Mouse (Mus musculus) lung, postnatal 25 days (tissue): ENCODE results near the gene Stac2.

ENCODE experiments used
- DNase-seq: peaks from one replicate; pipeline ENCODE4 v3.0.0; 2022; ENCODE audit warnings: low spot score

The Stac2 gene

DNA sequence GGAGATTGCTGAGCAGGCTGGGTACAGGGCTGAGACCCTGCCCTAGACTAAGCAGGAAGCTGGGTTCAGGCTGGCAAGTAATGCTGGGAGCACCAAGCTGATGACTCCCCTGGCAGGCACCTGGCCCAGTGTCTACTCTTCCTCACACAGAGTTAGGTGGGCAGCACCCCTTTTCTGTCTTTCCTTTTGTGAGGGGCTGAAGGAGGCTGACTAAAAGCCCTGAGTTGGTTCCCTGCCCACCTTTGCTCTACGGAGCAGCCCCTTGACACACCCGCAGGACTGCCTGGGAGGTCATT lies 2.8 kb downstream of the Stac2 start:
- no peak for DNase-seq

DNA sequence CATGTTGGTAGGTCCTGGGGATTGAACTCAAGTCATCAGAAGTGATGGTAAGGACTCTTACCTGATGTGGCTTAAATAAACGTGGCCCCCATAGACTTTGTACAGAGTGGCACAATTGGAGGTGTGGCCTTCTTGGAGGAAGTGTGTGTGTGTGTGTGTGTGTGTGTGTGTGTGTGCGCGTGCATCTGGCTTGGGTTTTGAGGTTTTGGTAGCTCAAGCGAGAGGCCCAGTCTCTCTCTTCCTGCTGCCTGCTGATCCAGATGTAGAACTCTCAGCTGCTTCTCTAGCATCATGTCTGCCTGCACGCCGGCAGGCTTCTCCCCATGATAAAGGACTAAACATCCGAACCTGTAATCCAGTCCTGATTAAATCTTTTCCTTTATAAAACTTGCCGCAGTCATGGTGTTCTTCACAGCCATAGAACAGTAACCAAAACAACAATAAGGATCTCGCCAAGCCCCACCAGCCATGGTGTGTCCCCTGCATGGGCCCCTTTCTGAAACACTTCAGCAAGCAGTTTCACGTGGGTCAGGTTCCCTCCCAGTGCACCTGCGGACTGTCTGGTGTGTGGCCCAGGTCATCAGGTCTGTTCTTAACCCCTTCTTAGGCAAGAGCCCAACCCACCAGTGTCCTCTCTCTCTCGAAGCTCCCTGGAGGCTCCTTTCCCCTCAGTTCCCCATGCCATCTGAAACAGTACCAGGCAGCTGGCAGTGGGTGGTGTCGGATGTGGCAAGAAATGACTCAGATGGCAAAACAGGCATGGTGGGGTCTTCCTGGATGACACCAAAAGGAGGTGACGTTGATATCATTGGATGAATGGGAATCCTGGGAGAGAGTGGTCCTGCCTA lies 3.4 kb downstream of the Stac2 start:
- no peak for DNase-seq

DNA sequence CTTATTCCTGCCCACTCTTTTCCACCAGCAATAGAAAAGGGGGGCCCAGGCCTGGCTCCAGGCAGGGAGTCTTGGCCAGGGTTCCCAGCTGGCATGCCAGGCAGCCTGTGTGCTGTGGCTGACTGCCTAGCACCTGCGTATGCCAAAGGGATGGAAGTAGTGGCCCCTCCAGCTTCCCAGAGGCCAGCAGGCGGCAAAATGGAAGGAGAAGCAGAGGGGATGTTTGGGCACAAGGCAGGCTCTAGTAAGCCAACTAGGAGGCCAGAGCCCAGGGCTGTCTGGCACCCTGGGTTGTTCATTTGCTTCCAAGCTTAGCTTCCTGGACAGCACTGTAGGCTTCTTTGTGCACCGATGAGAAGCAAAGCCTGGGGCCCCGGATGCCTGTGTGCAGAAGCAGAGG lies 5.5 kb downstream of the Stac2 start:
- no peak for DNase-seq

DNA sequence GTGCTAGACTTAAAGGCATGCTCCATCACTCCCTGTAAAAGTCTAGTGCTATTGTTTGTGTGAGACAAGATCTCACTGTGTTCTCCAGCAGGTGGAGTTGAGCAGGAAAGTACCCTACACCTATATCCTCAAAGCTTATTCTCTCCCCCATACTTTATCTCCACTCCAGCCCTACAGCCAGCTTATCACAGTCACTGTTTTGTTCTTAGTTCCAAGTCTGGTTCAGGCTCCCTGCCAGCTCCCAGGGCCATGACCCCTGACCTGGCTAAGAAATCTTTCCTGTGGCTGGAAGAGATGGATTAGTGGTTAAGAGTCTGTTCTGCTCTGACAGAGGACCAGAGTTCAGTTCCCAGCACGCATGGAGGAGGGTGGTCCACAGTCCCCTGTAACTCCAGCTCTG lies 6.8 kb downstream of the Stac2 start:
- no peak for DNase-seq

DNA sequence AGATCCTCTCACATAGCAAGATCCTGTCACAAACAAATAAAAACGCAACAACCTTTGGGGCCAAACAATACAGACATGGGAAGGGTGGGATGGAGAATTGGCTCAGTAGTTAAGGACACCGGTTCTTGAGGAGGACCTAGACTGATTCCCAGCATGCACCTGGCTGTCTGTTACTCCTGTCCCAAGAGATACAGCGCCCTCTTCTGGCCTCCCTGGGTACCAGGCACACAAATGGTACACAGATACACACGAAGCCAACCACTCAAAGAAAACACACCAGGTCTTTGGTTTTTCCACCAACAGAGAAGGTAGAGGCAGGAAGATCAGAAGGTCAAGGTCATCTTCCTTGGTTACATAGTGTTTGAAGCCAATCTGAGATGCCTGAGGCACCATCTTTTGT lies 7.7 kb downstream of the Stac2 start:
- no peak for DNase-seq

DNA sequence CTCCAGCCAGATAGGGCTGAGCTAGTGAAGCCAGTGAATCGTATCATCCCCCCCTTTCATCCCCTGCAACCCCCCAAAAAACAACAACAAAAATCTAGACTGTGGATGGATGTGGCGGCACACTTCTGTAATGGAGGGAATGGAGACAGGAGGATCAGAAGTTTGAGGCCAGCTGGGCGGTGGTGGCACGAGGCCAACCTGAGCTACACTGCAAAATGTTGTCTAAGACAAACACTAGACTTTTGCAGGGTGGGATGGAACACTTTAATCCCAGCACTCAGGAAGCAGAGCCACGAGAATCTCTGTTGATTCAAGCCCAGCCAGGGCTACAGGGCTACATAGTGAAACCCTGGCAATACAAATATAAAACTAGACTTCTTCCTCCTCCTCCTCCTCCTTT lies 9.2 kb downstream of the Stac2 start:
- no peak for DNase-seq

DNA sequence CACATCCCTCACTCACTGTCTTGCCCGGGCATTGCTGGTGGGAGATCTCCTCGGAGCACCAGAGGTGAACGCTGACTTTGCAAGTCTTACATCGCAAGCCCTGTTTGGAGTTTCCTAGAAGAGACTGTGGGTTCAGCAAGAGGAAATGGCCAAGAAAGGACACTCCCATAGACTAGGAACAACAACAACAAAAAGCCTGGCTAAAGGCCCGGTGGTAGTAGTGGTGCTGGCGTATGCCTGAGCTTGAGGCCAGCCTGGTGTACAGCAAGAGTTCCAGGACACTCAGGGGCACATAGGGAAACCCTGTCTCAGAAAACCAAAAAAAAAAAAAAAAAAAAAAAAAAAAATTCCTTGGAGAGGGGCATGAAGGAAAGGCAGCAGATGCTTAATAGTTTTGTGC lies 10.5 kb downstream of the Stac2 start:
- no peak for DNase-seq

DNA sequence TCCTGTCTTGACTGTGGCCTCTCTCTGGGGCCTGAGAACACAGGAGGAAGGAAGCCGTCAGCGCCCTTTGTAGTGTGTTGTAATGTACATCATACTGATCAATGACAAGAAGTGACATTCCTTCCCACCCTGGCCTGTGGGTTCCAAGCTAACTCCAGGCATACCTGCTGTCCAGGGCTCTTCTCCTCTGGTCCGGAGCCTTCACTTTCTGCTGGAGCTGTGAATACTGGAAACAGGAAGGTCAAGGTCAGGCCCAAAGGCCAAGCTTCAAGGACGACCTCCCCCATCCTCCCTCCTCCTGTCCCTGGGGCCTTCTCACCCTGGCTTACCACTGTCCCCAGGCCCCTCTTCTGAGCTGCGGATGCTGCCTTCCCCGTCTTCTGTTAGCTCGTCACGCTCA lies 12.3 kb downstream of the Stac2 start:
- DNase-seq = no peak

DNA sequence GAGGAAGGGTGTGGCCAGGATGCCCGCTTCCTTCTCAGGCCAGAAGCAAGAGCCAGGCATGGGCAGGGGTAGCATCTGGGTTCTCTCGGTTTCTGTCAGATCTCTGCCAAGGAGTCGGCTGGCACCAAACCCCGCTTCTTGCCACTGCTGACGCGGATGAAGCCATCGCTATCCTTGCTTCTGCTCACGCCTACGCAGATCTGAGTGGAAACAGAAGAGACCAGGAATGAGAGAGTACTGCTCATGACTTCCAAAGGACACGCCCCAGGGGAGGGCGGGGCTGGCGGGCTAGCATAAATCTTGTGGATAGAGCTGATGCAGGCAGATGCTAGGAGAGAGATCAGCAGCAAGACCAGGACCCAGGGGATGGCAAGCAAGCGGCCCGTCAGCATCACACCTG lies 15.4 kb downstream of the Stac2 start:
- DNase-seq = no peak

DNA sequence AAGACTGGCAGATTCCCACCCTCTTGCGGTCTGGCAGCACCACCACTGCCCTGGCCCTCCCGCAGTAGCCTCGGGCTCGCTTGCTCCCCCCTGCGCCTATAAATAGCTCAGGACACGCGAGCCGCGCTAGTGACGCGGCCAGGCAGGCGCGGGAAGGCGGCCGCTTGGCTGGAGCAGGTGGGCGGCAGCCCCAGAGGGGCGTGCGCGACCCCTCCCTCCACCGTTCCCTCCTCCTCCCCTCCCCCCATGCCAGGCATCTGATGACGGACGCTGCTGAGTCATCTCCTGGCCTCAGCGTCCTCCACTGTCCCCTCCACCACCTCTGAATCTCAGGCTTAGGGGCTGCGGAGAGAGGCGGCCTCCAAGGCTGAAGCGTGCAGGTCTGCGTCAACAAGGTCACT lies 17.3 kb downstream of the Stac2 start:
- DNase-seq = no peak

DNA sequence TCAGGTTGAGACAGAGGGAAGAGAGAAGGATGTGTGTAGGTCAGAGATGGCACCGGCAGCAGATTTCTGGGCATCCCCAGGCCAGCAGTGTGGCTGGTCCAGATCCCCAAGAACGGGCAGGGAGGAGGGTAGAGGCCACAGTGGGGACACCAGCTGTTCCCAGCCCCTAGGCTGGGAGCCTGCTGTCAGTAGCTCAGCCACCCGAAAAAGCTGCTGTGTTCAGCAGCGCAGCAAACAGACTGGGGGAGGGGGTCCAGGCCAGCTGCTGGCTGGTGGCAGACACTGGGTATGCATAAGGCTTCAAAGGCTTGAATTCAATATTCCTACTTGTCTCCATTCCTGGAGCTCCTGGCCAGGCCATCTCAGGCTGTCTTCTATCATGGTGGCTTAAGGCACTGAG lies 18.4 kb downstream of the Stac2 start:
- no peak for DNase-seq

DNA sequence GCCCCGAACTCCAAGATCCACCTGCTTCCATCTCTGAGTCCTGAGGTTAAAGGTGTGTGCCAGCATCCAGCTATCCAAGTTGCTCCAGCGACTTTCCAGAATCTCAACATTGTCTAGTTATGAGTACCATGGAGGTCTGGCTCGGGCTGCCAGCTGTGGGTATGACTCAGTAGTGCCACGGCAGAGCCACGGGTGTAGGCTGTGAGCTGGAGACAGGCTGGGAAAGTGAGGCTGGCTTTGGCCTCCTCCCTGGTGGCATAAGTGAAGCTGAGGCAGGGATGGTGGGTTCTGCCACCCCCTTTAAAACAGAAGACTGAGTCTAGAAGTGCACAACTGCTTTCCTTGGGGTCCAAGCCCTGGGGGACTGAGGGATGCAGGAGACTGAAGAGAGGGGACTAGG lies 19.2 kb downstream of the Stac2 start:
- DNase-seq = no peak

DNA sequence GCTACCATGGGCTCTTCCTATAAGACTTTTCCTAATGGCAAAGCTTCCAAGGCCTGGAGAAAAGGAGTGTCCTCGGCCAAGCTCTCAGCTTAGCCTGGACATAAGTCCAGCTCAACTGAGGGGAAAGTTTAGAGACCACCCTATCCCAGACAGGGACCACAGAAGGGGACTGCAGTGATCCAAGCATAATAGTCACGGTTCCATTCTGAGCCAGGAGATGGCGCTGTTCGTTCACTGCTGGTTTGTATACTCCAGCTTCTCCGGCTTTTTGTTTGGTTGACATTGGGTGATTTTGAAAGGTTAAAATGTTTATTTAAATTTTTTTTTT lies 21.9 kb downstream of the Stac2 start:
- peak; percentile 71 for DNase-seq

DNA sequence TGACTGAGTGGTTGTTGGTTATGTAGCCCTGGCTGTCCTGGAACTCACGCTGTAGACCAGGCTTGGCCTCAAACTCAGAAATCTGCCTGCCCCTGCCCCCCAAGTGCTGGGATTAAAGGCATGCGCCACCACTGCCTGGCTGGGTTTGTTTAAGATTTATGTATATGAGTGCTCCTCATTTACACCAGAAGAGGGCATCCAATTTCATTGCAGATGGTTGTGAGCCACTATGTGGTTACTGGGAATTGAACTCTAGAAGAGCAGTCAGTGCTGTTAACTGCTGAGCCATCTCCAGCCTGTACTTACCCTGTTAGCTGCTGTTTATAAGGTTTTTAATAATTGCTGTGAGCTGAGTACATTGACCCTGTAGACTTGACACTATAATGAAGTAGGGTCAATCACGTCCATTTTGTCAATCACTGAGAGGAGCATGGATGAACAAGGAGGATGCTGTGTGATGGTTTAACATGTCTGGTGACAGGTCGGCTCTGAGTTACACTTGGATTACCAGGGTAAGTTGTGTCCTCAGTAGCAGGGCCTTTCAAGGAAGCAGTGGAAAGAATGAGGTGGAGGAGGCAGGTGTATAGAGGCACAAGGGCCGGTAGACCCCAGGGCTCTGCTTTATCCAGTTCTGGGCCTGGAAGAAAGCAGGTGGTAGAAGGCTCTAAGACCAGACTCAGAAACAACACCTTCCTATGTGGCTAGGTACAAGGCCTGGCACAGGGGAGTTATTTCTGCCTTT lies 22.4 kb downstream of the Stac2 start:
- DNase-seq = no peak

DNA sequence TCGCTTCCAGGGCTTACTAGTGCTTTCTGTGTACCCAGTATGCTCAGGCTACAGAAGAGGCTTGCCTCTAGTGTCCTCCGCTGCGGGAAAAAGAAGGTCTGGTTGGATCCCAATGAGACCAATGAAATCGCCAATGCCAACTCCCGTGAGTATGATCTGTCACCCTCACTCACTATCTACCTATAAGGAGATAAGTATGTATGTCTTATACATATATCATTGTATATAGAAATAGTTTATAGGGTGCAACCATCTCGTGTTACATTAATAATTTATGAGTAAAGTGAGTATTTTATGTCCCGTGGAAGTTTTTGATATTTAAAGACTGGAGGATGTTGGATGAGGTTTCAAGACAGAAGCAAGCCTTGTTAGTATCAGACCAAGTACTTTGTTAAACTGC lies 25.5 kb downstream of the Stac2 start:
- DNase-seq = no peak

DNA sequence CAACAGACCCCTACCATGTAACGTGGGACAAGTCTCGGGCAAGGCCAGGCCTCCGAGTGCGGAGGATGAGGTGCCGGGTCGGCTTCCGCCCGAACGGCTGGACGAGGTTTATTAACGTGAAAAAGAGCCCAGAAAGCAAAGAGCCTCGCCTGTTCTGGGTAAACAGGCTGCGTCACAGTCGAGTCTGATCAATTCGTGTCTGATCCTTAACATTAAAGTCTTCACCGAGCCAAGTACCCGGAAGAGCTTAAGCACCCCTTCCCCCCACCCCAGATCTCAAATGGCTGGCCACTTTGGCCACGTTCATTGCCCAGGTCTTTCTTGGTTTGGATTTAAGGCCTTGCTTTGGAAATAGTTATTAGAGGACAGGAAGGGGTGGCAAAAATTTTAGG lies 26.0 kb downstream of the Stac2 start:
- no peak for DNase-seq

DNA sequence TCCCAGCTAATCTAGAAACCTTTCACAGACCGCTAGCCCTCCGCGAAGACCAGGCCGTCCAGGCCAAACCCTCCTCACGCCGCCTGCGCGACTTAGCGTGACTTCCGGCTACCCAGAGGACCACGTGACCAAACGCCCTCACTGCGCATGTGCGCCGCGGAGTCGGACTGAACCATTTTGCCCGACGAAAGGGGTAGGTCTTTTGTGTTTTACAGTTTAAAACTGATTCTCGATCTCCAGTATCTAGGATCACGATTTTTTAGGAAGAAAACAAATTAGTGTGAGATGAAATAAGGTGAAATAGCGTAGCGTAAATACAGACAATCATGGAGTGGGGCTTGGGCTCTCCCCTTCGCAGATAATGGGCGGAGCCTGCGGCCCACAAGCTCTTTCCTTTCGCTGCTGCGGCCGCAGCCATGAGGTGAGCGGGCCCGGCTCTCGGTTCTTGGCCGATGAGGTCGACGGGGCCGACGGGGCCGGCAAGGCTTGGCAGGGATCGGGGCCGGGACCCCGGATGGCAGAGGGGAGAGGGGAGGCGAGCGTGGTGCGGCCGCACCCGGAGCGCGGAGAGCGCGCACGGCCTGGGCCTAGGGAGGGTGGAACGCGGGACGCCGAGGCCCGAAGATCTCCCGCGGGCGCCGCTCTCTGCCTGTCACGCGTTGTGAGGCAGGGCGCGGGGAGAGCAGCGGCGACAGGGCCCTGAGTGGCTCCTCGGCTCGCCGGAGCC lies 26.5 kb downstream of the Stac2 start, which contains the start of gene Rpl19:
Gene Rpl19 (plus strand): TSS at position 141 of the 727 bp plus-strand sequence.
- DNase-seq = peak; percentile 93

DNA sequence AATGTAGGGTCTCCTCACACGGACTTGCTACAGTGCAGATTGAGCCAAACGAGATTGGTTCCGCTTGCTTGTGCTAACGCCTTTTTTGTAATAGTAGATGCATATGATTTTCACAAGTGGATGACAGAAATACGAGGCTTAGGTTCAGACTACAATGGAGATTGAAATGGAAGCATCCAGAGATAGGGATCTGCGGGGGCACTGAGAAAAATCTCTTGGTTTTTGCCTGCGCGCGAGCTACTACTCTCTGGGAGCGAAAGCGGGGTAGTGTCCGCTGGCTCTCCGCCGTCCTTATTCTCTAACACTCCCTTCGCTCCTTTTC lies 27.1 kb downstream of the Stac2 start:
- no peak for DNase-seq

DNA sequence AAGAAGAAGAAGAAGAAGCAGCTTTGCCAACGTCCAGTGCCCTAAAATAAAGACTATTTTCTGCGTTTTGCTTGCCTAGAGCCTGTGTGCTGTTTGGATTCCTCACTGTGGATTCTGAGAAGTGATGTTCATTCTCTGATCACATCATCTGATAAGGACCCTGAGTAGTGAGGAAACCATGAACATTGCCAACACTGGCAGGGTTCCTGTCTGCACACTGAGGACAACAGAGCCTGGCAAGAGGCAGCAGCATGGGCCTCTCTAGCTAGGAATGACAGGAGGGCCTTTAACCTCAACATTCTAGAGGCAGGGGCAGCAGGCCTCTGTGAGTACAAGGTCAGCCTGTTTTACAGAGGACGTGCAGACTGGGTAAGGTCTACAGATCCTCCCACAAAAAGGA lies 28.7 kb downstream of the Stac2 start:
- DNase-seq = no peak

DNA sequence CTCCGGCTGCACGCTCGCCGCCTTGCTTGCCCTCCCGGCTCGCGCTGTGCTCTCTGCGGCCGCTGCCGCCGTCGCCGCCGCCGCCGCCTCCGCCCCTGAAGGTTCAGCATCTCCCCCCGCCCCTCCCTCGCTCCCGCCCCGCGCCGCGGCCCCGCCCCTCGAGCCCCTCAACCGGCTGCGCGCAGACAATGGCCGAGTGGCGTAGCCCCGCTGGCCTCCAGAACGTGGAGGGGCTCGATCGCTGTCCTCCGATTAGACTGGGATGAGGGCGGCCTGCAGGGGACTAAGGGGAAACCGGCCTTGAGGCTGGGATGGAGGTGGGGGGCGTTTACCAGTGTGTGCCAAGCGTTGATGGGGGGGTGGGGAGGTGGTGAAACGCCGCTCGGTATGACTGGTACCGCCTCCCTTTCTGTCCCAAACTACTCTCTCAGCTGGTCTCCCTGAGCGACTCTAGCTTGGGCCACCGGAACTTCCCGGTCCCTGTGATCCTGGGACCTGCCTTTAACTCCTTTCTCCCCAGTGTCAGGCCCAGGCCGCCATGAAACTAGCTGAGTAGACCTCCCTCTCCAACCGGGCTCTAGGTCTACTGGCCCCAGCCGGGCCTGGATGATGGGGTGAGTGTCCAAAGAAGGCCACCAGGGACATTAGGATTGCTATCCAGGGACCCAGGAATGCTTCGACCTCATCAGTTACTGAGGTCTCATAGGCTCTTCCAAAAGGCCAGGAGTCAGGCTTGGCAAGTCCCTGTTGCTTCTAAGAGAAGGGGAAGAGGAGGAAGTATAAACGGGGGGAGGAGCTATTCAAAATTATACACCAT lies 30.5 kb downstream of the Stac2 start, which contains the start of gene Cacnb1:
Gene Cacnb1 (minus strand): TSS at position 480 of the 817 bp plus-strand sequence.
- no peak for DNase-seq

DNA sequence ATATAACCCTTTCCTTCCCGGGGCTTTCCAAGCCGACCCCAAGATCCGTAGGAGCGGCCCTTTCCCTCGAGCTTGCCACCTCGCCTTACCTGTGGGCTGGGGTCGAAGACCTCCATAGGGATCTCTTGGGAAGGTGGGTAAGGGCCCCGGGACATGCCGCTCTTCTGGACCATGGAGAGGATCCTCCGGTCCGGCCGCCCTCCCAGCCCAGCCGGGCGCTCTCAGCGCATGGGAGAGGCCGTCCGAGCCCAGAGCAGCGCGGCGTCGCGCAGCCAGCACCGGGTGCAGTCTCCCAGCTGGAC lies 31.1 kb downstream of the Stac2 start:
- no peak for DNase-seq

DNA sequence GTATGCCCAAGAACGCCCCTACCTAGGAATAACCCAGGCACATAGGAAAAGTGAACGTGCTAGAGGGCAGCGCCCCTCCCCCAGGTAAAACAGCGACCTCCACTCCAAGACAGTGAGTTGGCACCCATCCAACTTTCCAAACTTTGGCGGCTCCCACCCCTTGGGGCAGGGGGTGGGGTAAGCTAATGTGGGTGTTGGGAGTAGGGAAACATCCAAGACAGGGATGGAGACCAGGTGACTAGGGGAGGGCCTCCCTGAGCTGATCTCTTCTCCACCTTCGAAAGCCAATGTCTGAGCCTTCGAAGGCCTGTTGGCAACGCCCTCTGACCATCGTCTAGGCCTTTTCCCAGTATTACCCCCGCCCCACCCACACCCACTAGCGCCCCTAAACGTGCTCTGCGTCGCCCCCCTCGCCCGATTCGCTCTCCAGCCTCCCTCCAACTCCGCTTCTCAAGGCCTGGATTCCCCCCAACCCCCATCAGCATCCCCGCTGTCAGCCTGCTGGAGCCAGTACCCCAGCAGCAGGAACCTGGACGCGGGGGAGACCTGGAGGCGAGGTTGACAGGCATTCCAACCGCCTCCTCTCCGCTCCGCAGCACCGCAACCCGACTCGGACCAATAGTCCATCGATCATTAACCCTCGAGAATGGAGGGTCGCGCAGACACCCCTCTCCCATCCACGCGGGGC lies 31.6 kb downstream of the Stac2 start:
- no peak for DNase-seq
